Mouse (Mus musculus) intestine, embryonic 14.5 days (tissue): ENCODE results near the gene Thsd7a. TPM values are rescaled to one million over a fixed set of nuclear protein-coding genes. Genes with fewer than 3 reads are reported as not detected.

Experiments
- ATAC-seq: fragments of 200-750 bp; cut with Nextera tagmentation; replicated peaks from 2 replicates; pipeline ENCODE4 v1.8.0; 2017; ENCODE audit warnings: low read depth, moderate number of reproducible peaks, moderate TSS enrichment, moderate library complexity; ENCODE audit not compliant: low FRiP score, low TSS enrichment
- DNase-seq: peaks from one replicate; pipeline ENCODE4 v3.0.0-alpha.2; 2018; ENCODE audit warnings: low spot score
- H3K27ac ChIP-seq: fragments of 300-500 bp; sonication (generic); 2 replicates; pipeline ENCODE4 v1.5.1; 2014; ENCODE audit warnings: low read depth, mild to moderate bottlenecking, control low read depth
- H3K27me3 ChIP-seq: fragments of 300-500 bp; sonication (generic); replicated peaks from 2 replicates; pipeline ENCODE4 v1.6.1; 2014; ENCODE audit warnings: low read length, control low read depth; ENCODE audit not compliant: control insufficient read depth, insufficient read depth
- H3K36me3 ChIP-seq: fragments of 300-500 bp; sonication (generic); 2 replicates; pipeline ENCODE4 v1.6.1; 2014; ENCODE audit warnings: low read length, control low read depth; ENCODE audit not compliant: control insufficient read depth, insufficient read depth
- H3K4me1 ChIP-seq: fragments of 300-500 bp; sonication (generic); replicated peaks from 2 replicates; pipeline ENCODE4 v1.6.1; 2014; ENCODE audit warnings: low read length, control low read depth, mixed read lengths; ENCODE audit not compliant: control insufficient read depth, insufficient read depth
- H3K4me2 ChIP-seq: fragments of 300-500 bp; sonication (generic); 2 replicates; pipeline ENCODE4 v1.6.1; 2014; ENCODE audit warnings: low read length
- H3K4me3 ChIP-seq: fragments of 300-500 bp; sonication (generic); 2 replicates; pipeline ENCODE4 v1.5.1; 2014; ENCODE audit warnings: low read depth, low read length, control low read depth, mixed read lengths
- H3K9ac ChIP-seq: fragments of 300-500 bp; sonication (generic); 2 replicates; pipeline ENCODE4 v1.6.1; 2014; ENCODE audit warnings: mild to moderate bottlenecking, low read length
- H3K9me3 ChIP-seq: fragments of 300-500 bp; sonication (generic); 2 replicates; pipeline ENCODE4 v1.6.1; 2016; ENCODE audit warnings: low read length, control low read depth; ENCODE audit not compliant: control insufficient read depth
- WGBS: fragments of 180-500 bp; shearing (Covaris S2); extraction: QIAGEN DNeasy Blood & Tissue Kit; methylation state at CpG from one replicate; pipeline ENCODE4 v1.1.7; 2014; 5-methylcytosine and 5-hydroxymethylcytosine counted together
- polyA plus RNA-seq: library from polyadenylated mRNA; unstranded; fragments of >200 nt; fragmentation: Nextera tagmentation; extraction: Ambion mirVana; gene quantifications from 2 replicates; pipeline ENCODE4 v1.2.1, GENCODE M21; 2014

The Thsd7a gene
- polyA plus RNA-seq, 1 experiment from 2014 or later, result 6.0 TPM

DNA sequence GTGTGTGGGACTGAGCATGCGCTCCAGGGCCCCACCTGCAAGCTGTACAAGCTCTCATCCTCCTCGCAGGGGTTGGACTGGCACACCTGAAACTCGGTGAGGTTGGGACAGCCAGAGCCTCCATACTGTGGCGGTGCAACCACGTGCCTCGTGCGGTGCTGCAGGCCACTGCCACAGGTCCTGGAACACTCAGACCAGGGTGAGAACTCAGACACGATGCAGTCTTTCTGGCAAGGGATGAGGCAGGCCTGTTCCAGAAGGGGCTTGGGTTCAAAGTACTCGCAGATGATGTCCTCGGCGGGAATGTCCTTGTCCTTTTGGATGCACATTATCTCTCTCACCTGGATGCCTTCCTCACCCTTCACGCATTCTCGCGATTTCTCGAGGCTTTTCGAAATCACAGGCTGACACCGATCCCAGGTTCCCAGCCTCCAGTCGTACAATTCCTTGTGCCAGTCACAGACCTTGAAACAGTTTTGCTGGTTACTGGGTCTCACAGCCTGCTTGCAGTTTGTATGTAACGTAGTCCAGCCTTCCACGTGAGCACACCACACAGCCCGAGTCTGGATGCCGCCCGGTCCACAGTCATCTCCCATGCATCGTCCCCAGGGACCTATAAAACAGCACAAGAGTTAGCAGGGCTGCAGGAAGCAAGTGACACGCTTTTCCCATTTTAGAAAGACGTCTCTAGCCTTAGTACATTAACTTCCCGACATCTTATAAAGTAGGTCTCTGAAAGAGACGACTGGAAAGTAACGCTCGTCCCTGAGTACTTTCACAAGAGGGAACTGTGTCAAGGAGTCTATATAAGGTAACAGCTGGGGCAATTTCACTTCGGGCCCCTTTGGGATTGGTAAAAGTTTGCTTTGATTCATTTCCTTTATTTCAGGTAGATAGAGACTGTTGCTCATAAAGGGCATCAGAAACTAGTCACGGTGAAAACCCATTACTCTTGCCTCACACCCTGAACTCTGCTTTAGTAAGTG lies 193.8 kb downstream of the Thsd7a start:
- Histone ChIP-seq H3K4me1 (no peaks in the 10 kb centered on the region), H3K4me3 (no peak overlapping the region), H3K9ac (no peak overlapping the region), H3K27me3 (no peaks in the 10 kb centered on the region), H3K27ac (no peak overlapping the region), H3K36me3 (no peaks in the 10 kb centered on the region), H3K9me3 (no peaks in the 10 kb centered on the region), H3K4me2 (no peak overlapping the region)
- no peak for ATAC-seq
- DNase-seq, result no peak
- WGBS, result 85% methylated on average over 32 of the region's 32 CpGs

DNA sequence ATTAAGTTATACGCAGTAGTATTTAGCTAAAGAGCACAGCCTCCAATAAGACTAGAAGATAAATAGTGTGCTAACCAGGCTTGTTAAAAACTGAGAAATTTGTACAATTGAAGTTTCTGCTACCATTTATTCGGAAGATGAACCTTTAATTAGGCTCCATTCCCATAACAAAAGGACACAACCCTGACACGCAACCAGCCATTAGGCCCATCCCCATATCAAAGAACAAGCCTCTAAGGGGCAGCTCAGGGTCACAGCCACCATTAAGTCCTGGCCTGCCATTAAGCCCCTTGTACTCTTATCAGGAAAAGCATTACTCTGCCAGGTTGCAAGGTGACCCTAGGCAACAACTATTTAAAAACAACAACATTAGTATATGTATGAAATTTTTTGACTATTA lies 198.0 kb downstream of the Thsd7a start:
- 74% methylated on average over 3 of the region's 3 CpGs for WGBS
- H3K27ac ChIP-seq, result no peak overlapping the region
- ATAC-seq, result no peak

DNA sequence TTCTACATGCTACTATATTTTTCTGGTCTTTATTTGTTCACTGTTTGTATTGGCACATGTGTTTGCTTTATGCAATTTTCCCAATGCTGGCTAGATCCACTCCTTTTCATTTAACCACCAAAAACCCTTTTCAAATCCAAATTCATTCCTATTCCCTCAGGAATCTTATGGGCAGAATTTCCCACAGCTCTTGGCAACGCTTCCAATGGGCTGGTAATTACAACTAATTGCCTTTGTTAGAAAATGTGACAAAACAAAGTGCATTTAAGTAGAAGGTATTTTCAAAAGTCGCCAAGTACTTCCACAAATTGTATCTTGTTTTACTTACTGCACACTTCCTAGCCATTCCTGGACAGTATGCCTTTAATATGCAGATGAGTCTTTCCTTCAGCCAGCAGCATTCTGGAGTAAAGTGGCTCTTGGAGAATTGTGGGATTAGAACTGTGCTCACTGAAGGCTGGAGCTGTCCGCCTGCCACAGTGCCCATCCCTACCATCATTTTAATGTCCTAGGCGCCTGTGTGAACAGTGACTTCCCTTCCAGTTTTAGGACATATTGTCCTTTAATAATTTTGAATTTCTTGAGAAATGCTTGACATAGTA lies 199.1 kb downstream of the Thsd7a start:
- H3K36me3 ChIP-seq, result no peaks in the 10 kb centered on the region

More for the DNA sequence above, 198.0 kb downstream of the Thsd7a start:
- no peak for DNase-seq
- H3K9ac ChIP-seq, result no peak overlapping the region
- H3K4me1 ChIP-seq, result no peaks in the 10 kb centered on the region
- no peaks in the 10 kb centered on the region for H3K9me3 ChIP-seq
- H3K27me3 ChIP-seq, result no peaks in the 10 kb centered on the region
- no peaks in the 10 kb centered on the region for H3K36me3 ChIP-seq
- no peak overlapping the region for H3K4me2 ChIP-seq
- no peak overlapping the region for H3K4me3 ChIP-seq

DNA sequence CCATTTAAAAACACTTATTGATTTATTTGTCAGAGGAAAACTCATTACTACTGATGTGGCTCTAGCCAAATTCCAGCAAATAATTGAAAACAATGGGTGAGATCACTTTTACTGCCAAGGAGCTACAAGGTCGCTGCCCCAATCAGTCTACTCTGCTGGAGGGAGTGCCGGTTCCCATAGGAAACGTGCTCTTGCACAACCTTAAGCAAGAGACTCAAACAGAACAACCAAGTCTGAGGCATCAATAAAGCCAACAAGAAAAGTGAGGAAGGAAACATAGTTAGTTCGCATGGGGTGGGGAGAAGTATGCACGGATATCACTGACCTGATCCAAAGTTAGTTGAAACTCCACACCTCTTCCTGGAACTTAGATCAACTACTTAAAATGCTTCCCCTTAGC lies 205.1 kb downstream of the Thsd7a start:
- 64% methylated on average over 5 of the region's 5 CpGs for WGBS
- H3K4me1 ChIP-seq, result no peaks in the 10 kb centered on the region
- H3K9ac ChIP-seq, result no peak overlapping the region
- H3K4me3 ChIP-seq, result no peak overlapping the region
- DNase-seq, result no peak
- H3K36me3 ChIP-seq, result no peaks in the 10 kb centered on the region
- no peaks in the 10 kb centered on the region for H3K27me3 ChIP-seq
- ATAC-seq, result no peak
- H3K27ac ChIP-seq, result no peak overlapping the region
- H3K9me3 ChIP-seq, result no peaks in the 10 kb centered on the region
- no peak overlapping the region for H3K4me2 ChIP-seq

More for the DNA sequence above, 199.1 kb downstream of the Thsd7a start:
- H3K9ac ChIP-seq, result no peak overlapping the region
- no peak overlapping the region for H3K27ac ChIP-seq
- no peaks in the 10 kb centered on the region for H3K9me3 ChIP-seq
- H3K4me1 ChIP-seq, result no peaks in the 10 kb centered on the region
- 69% methylated on average over 4 of the region's 4 CpGs for WGBS
- ATAC-seq, result no peak
- H3K27me3 ChIP-seq, result no peaks in the 10 kb centered on the region
- no peak for DNase-seq
- no peak overlapping the region for H3K4me2 ChIP-seq
- H3K4me3 ChIP-seq, result no peak overlapping the region

DNA sequence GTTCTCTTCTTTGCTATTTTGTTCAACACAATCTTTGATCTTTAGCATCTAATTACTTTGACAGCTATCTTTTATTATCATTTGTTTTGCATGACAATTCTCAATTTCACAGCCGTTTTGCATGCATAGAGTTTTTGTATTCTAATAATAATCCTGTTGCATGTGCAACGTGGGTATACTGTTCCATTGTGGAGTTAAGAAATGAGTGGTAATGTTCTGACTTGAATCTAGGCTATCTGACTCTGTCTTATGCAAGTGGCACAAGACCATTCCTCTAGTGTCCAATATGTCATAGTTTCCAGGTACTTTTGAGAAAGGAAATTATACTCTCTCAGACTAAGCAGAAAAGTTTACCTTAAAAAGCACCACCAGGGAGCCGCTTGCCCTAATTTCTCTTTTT lies 206.7 kb downstream of the Thsd7a start:
- no peak overlapping the region for H3K9ac ChIP-seq
- H3K27ac ChIP-seq, result no peak overlapping the region
- WGBS, result 69% methylated on average over 3 of the region's 3 CpGs
- H3K27me3 ChIP-seq, result no peaks in the 10 kb centered on the region
- DNase-seq (no peak), ATAC-seq (no peak)
- no peak overlapping the region for H3K4me2 ChIP-seq
- H3K4me1 ChIP-seq, result no peaks in the 10 kb centered on the region
- H3K9me3 ChIP-seq, result no peaks in the 10 kb centered on the region
- H3K36me3 ChIP-seq, result no peaks in the 10 kb centered on the region
- H3K4me3 ChIP-seq, result no peak overlapping the region

DNA sequence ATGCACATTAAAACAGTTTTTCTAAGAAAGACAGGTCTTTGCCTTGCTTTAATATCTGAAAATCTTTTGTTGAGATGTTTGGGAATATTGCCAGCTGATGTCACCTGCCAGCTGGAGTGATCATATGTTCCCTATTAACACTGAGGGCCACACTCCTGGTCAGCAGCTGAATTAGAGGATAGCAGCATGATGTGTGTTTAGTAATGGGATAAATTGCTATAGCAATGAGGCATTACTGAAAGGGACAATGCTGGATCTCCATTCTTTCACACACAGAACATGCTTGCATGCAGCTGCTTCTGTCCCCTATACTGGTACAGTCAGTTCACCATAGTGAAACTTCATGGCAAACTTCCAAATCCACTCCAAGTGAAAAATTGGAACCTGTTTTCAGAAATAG lies 230.1 kb downstream of the Thsd7a start:
- Histone ChIP-seq H3K36me3 (no peaks in the 10 kb centered on the region), H3K27me3 (no peaks in the 10 kb centered on the region), H3K4me1 (no peaks in the 10 kb centered on the region), H3K9ac (no peak overlapping the region), H3K9me3 (no peaks in the 10 kb centered on the region), H3K4me2 (no peak overlapping the region), H3K27ac (no peak overlapping the region), H3K4me3 (no peak overlapping the region)
- DNase-seq, result no peak
- no peak for ATAC-seq

DNA sequence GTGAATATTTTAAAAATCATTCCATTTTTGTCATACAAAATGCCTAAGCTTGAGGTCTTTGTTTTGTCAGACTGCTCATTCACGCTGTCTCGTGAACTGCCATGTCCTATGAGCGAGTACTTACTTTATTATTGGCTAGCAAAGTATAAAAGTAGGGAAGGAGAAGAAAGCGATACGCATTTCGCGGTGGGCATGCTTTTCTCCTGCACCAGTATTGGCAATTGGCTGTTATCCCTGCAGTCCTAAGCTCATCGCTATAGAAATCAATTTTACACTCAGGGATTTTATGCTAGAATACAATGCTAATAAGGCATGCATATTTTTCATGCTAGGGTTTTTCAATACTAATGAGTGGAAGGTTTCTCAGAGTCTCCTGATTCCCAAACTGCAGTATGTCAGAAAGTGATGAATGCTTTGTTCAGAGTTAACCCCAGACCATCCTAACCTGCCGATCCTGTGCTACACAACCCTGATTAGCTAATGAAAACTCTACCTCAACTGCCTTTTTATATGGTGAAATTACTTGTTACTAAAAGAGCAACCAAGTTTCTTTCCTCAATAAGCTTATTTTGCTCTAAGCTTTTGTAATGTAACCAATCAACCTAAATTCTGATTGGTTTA lies 230.8 kb downstream of the Thsd7a start:
- Histone ChIP-seq H3K4me1 (no peaks in the 10 kb centered on the region), H3K27me3 (no peaks in the 10 kb centered on the region), H3K4me3 (no peak overlapping the region), H3K36me3 (no peaks in the 10 kb centered on the region), H3K9ac (no peak overlapping the region), H3K27ac (no peak overlapping the region), H3K4me2 (no peak overlapping the region), H3K9me3 (no peaks in the 10 kb centered on the region)
- ATAC-seq, result no peak
- 84% methylated on average over 9 of the region's 9 CpGs for WGBS
- no peak for DNase-seq

DNA sequence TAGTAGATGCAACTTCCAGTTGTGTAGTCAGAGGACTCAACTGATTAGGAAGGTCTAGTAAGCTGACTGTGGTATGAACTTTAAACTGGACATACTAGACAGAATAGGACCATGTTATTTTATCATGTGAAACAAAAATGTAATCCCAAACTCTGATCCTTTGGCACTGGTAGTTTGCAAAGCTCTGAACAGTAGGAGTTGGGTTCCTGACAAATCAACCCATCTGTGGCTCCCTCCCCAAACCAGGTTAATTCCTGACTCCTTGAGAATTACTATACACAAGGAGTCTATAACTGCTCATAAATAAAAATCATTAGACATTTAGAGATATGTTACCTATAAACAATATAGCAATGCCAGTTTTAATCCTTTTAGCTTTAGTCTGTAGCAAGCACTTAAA lies 231.5 kb downstream of the Thsd7a start:
- Histone ChIP-seq H3K4me3 (no peak overlapping the region), H3K27me3 (no peaks in the 10 kb centered on the region), H3K9ac (no peak overlapping the region), H3K36me3 (no peaks in the 10 kb centered on the region), H3K4me1 (no peaks in the 10 kb centered on the region), H3K27ac (no peak overlapping the region), H3K9me3 (no peaks in the 10 kb centered on the region), H3K4me2 (no peak overlapping the region)
- DNase-seq (no peak), ATAC-seq (no peak)
